Mouse (Mus musculus) CD4-positive helper T cell, adult 2 months (primary cell): ENCODE data around the gene Maoa.

ENCODE experiments used
- DNase-seq: peaks from one replicate; pipeline ENCODE4 v3.0.0-alpha.2; 2012; ENCODE audit warnings: low read depth, missing footprints, low spot score

Maoa gene

DNA sequence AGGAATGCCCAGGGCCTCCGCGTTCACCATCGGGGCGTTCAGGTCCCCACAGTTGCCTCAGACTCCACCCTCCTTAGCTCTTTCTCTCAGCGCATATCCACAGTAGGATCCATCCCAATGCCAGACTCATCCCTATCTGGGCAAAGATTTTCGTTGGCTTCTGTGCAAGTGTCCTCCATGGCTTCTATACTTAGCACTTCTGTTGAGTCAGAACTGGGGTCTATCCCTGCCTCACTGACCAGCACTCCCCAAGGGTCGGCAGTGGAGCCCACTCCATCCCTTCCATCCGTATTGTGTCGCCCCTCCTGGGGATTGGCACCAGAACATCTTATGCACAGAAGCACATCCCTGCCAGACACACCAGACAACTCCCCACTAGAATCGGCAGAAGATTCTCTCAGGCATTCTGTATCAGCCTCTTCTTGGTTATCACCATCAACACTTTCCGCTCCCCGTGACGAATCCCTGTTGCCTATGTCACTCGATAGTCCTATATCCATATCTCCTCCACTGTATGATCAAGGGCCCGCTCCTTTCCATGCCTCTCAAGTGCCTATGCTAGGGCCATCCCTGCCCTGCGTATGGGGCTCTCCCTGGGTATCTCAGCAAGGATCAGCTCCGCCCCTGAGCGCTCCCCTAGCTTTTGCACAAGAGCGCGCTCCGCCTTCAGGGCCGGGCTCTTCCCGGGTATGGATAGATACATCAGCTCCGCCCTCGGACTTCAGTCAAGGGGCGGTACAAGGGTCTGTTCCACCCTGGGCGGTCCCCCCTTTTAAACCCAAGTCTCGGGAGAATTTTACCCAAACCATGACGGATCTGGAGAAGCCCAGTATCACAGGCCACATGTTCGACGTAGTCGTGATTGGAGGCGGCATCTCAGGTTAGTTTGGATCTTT, at the start of gene Maoa:
Maoa (plus strand) TSS at position 665 of the 896 bp plus-strand sequence.
- peak; percentile 53 for DNase-seq

DNA sequence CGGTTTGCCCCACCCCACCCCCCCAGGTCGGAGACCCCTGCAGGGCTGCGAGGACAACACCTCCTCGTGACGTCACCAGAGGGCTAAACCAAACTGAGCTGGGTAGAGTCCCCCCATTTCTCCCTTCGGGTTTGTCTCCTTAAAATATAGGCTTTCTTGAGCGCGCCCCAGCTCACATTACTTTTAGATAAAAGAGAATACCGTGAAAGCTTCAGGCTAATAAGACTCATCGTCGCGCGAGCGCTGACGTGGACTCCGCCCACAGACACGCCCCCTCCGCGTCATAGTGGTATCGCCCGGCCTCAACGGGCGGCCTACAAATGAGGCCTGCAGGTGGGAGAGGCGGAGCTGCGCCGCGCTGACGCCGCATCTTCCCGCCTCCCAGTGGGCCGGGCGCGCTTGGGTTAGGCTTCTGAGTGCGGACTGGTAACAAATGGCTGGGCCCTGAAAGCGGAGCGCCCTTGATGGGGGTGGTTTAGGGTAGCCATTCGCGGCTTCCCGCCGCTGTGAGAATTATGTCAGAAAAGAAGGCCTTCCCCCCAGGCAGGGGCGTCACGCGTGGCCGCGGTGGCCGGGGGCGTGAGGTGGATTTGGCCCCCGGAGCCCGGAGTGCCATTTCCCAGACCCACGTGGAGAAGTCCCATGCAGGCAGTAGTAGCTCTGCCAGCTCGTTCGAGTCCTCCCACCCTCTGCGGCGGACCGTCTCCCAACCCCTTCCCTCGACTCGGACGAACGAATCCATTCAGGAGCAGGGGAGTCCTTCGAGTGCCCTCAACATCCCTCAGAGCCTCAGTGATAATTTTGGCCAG, 1.1 kb upstream of the Maoa start:
- peak; percentile 92 for DNase-seq

DNA sequence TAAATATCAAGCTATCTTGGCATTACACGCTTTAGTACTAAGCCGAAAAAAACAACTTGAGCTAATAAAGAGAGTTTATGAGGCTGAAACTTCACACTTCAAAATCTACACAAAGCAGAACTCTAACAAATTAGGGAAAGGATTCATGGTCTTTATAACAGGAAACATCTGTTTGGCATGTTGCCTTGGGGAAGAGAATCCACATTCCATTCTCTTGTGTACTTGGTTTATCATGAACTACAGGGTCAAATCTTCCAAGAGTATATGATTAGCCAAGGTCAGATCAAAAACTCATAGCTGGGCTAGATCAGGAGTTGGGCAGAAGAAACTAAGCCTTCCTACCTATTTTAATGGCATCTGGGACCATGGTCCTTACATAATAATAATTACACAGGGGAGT, 37.0 kb downstream of the Maoa start:
- DNase-seq: no peak

GRCm38 (mm10) chrX:16706094-16706493, 86.6 kb downstream of the Maoa start:
- DNase-seq: no peak

DNA sequence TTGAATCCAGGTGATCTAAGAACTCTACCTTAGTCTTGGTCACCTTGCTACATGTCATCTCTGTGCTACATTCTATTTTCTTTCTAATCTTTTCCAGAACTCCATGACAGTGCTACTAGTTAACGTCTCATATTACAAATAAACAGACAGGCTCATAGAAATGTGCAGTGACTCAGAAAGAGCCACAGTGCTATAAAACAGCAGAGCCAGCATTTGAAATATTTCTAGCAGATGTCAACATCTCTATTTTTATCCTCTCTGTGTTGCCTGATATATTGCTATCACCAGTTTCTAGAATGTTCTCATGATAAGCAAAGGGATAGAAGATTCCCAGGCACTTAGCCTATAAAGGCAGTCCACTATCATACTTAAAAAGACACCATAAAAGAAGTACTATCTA, 94.5 kb downstream of the Maoa start:
- DNase-seq: no peak
